Mouse (Mus musculus) liver, postnatal 0 days (tissue): ENCODE measurements around the gene Capns1. TPM values are rescaled to one million over a fixed set of nuclear protein-coding genes. Genes with fewer than 3 reads are reported as not detected.

Experiments used
- ATAC-seq: fragments of 200-750 bp; cut with Nextera tagmentation; 2 replicates; pipeline ENCODE4 v1.8.0; 2017; ENCODE audit warnings: mild to moderate bottlenecking, moderate library complexity
- DNase-seq: peaks from one replicate; pipeline ENCODE4 v3.0.0-alpha.2; 2016
- H3K27ac ChIP-seq: fragments of 300-500 bp; sonication (generic); 2 replicates; pipeline ENCODE4 v1.5.1; 2014; ENCODE audit warnings: antibody characterized with exemption, moderate library complexity, mild to moderate bottlenecking, low read depth
- H3K27me3 ChIP-seq: fragments of 300-500 bp; sonication (generic); 2 replicates; pipeline ENCODE4 v1.6.1; 2014; ENCODE audit warnings: low read length, control low read depth, mixed read lengths; ENCODE audit not compliant: insufficient read depth
- H3K36me3 ChIP-seq: fragments of 300-500 bp; sonication (generic); replicated peaks from 2 replicates; pipeline ENCODE4 v1.6.1; 2014; ENCODE audit warnings: mild to moderate bottlenecking, control low read depth, low read length, moderate library complexity, mixed read lengths; ENCODE audit not compliant: insufficient read depth
- H3K4me1 ChIP-seq: fragments of 300-500 bp; sonication (generic); 2 replicates; pipeline ENCODE4 v1.6.1; 2014; ENCODE audit warnings: antibody characterized with exemption, mild to moderate bottlenecking, control low read depth; ENCODE audit not compliant: insufficient read depth
- H3K4me2 ChIP-seq: fragments of 300-500 bp; sonication (generic); 2 replicates; pipeline ENCODE4 v1.6.1; 2014; ENCODE audit warnings: low read depth, mild to moderate bottlenecking, low read length, moderate library complexity, mixed read lengths
- H3K4me3 ChIP-seq: fragments of 300-500 bp; sonication (generic); 2 replicates; pipeline ENCODE4 v1.5.1; 2014; ENCODE audit warnings: low read depth, low read length
- H3K9ac ChIP-seq: fragments of 300-500 bp; sonication (generic); replicated peaks from 2 replicates; pipeline ENCODE4 v1.6.1; 2014; ENCODE audit warnings: mild to moderate bottlenecking, moderate library complexity
- H3K9me3 ChIP-seq: fragments of 300-500 bp; sonication (generic); 2 replicates; pipeline ENCODE4 v1.6.1; 2016; ENCODE audit warnings: mild to moderate bottlenecking, control low read depth, low read length, mixed read lengths
- CTCF ChIP-seq: sonication (generic); IDR thresholded peaks from 2 replicates; pipeline ENCODE4 v1.5.1; 2016; ENCODE audit warnings: antibody characterized with exemption, low read depth
- EP300 ChIP-seq: IDR thresholded peaks from 2 replicates; pipeline ENCODE4 v1.6.1; 2016; ENCODE audit warnings: antibody characterized with exemption, low read depth, mild to moderate bottlenecking
- WGBS: fragments of 180-500 bp; shearing (Covaris S2); extraction: QIAGEN DNeasy Blood & Tissue Kit; methylation state at CpG from one replicate; pipeline ENCODE4 v1.1.7; 2014; ENCODE audit not compliant: insufficient replicate concordance; 5-methylcytosine and 5-hydroxymethylcytosine counted together
- polyA plus RNA-seq: library from polyadenylated mRNA; unstranded; fragments of >200 nt; fragmentation: Nextera tagmentation; extraction: Ambion mirVana; gene quantifications from 2 replicates; pipeline ENCODE4 v1.2.1, GENCODE M21; 2015

The Capns1 gene
- polyA plus RNA-seq, 1 experiment from 2014 or later = 30.2 TPM

- 8% methylated on average over 24 of the region's 24 CpGs for WGBS
- TF ChIP-seq CTCF = peak; percentile 75
- TF ChIP-seq EP300 = no peak
- no peaks in the 10 kb centered on the region for H3K9me3 ChIP-seq
Observed at GRCm38 (mm10) chr7:30232631-30233148, 34.1 kb upstream of the Capns1 start.

DNA sequence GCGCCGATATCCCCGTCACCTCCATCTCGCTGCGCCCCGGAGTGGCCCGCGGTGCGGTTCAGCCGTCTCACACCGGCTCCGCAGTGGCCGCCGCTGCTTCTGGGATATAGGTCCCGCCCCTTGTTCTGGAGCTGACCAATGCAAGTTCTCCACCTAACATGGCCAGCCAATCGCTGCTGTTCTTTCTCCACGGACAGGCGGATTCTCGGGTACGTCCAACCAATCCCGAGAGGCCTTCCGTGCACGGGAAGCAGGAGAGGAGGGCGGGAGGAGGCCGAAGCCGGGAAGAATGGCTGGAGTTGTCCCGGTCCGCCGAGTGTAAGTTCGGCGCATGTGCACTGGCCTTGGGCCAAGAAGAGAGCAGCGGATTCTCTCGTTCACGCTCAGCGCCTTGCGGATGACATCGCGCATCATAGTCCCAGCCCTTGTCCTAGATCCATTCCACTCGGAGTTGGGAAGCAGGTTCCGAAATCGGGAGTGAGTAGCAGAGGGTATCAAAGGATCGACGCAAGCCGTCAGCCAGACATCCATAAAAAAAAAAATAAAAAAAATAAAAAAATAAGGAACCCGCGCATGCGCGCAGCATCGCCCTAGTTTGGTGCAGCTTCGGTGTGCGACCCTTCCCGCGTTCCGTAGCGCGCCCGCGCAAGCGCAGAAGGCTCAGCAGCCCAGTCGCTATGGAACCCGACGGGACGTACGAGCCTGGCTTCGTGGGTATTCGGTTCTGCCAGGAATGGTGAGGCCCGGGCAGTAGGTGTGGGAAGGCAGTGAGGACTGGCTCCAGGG lies 33.3 kb upstream of the Capns1 start, which contains the start of the genes Polr2i and Tbcb:
Polr2i (plus strand) TSS at position 280 of the 786 bp plus-strand sequence.
Tbcb (minus strand) TSS at position 604 of the 786 bp plus-strand sequence.
- peak within 1 kb of the TSS; percentile 68 for H3K9ac ChIP-seq
- no peaks in the 10 kb centered on the region for H3K9me3 ChIP-seq
- TF ChIP-seq CTCF (no peak), EP300 (no peak)
- H3K27me3 ChIP-seq = no peaks in the 10 kb centered on the region
- DNase-seq = peak; percentile 95
- H3K36me3 ChIP-seq = 0 out of 2 replicates have a peak, but pooled peaks cover 5% of the 10 kb centered on the region
- under 1% methylated on average over 65 of the region's 67 CpGs for WGBS
- peak; percentile 94 for ATAC-seq
- H3K27ac ChIP-seq = peak within 1 kb of the TSS; percentile 93
- peaks cover 8% of the 10 kb centered on the region; the same call in 1 of the 2 replicates for H3K4me1 ChIP-seq
- H3K4me3 ChIP-seq = peak within 1 kb of the TSS; percentile 63
- H3K4me2 ChIP-seq = peak within 1 kb of the TSS; percentile 88

More at GRCm38 (mm10) chr7:30232631-30233148, 34.1 kb upstream of the Capns1 start:
- Histone ChIP-seq H3K4me3 (peak overlapping the region; percentile 63), H3K4me1 (peaks cover 8% of the 10 kb centered on the region; the same call in 1 of the 2 replicates), H3K9ac (peak overlapping the region; percentile 68), H3K27ac (peak overlapping the region; percentile 93), H3K36me3 (0 out of 2 replicates have a peak, but pooled peaks cover 3% of the 10 kb centered on the region), H3K27me3 (no peaks in the 10 kb centered on the region), H3K4me2 (peak overlapping the region; percentile 88)
- DNase-seq (peak; percentile 76), ATAC-seq (peak; percentile 33)

GRCm38 (mm10) chr7:30231328-30231668 lies 32.7 kb upstream of the Capns1 start:
- ATAC-seq = no peak
- WGBS = 2% methylated on average over 16 of the region's 16 CpGs
- H3K4me1 ChIP-seq = peaks cover 8% of the 10 kb centered on the region; the same call in 1 of the 2 replicates
- peak overlapping the region; percentile 88 for H3K4me2 ChIP-seq
- H3K36me3 ChIP-seq = peaks cover 9% of the 10 kb centered on the region; the same call in 1 of the 2 replicates
- peak overlapping the region; percentile 93; the same call in 1 of the 2 replicates for H3K27ac ChIP-seq
- H3K27me3 ChIP-seq = no peaks in the 10 kb centered on the region
- peak overlapping the region; percentile 68 for H3K9ac ChIP-seq
- no peak for TF ChIP-seq EP300
- H3K4me3 ChIP-seq = peak overlapping the region; percentile 63
- DNase-seq = no peak
- no peaks in the 10 kb centered on the region for H3K9me3 ChIP-seq

DNA sequence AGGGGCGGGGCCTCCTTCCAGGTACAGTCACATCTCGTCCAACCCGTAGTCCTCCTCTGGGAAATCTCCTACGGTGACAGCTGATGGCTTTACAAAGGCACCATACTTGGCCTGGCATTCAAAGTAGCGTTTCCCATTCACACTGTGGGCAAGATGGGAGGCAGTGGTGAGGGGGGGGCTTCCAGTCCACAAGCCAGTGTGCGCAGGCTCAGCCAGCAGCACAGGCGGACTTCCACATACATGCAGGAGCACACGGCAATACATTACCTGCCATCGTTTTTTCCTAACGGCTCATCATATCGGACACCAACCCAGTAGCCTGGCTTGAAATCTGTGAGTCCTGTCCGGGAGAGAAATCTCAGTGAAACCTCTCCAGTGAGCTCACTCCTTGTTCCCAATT lies 25.6 kb upstream of the Capns1 start:
- Histone ChIP-seq H3K4me2 (no peak overlapping the region), H3K9ac (no peak overlapping the region), H3K27ac (no peak overlapping the region), H3K9me3 (no peaks in the 10 kb centered on the region), H3K4me1 (peaks cover 13% of the 10 kb centered on the region; the same call in 1 of the 2 replicates), H3K27me3 (no peaks in the 10 kb centered on the region), H3K36me3 (peaks cover 13% of the 10 kb centered on the region), H3K4me3 (no peak overlapping the region)
- WGBS = 87% methylated on average over 12 of the region's 12 CpGs
- ATAC-seq = no peak
- TF ChIP-seq EP300 (no peak), CTCF (no peak)
- no peak for DNase-seq

GRCm38 (mm10) chr7:30222205-30222604 lies 23.6 kb upstream of the Capns1 start:
- no peaks in the 10 kb centered on the region for H3K9me3 ChIP-seq
- H3K4me1 ChIP-seq = peaks cover 16% of the 10 kb centered on the region; the same call in 1 of the 2 replicates
- DNase-seq = no peak
- TF ChIP-seq CTCF (no peak), EP300 (no peak)
- no peak overlapping the region for H3K9ac ChIP-seq
- H3K36me3 ChIP-seq = peaks cover 13% of the 10 kb centered on the region
- no peak overlapping the region for H3K27ac ChIP-seq
- H3K4me2 ChIP-seq = no peak overlapping the region
- no peak overlapping the region for H3K4me3 ChIP-seq
- H3K27me3 ChIP-seq = no peaks in the 10 kb centered on the region
- WGBS = 77% methylated on average over 5 of the region's 5 CpGs
- no peak for ATAC-seq

GRCm38 (mm10) chr7:30221433-30221832 lies 22.8 kb upstream of the Capns1 start:
- WGBS = 81% methylated on average over 3 of the region's 3 CpGs
- TF ChIP-seq CTCF (no peak), EP300 (no peak)
- H3K4me3 ChIP-seq = no peak overlapping the region
- H3K9ac ChIP-seq = no peak overlapping the region
- H3K9me3 ChIP-seq = no peaks in the 10 kb centered on the region
- ATAC-seq (no peak), DNase-seq (no peak)
- no peak overlapping the region for H3K27ac ChIP-seq
- H3K4me2 ChIP-seq = no peak overlapping the region
- H3K27me3 ChIP-seq = no peaks in the 10 kb centered on the region
- H3K4me1 ChIP-seq = peaks cover 16% of the 10 kb centered on the region; the same call in 1 of the 2 replicates
- peaks cover 9% of the 10 kb centered on the region for H3K36me3 ChIP-seq
